Mouse (Mus musculus): Measurements from ENCODE around the gene Muc13. TPM values are rescaled to one million over a fixed set of nuclear protein-coding genes. Genes with fewer than 3 reads are reported as not detected.

Gene Muc13
- polyA plus RNA-seq, 1 experiment: 2.6 TPM

DNA sequence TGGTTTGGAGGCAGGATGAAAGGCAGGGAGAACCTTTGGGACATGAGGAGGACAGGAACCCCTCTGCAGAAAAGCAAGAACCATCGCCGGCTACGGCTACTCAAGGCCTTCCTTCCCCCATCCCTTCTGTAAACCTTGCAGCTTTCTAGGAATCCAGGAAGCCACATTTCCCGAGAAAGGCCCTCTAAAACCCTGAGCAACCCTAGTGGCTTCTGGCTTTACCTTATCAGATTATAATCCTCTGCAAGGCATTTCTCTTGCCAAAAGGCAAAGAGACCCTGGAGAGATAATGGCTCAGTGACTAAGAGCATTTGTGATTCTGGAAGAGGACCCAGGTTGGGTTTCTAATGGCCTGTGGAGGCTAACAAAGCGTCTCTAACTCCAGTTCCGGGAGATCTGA lies 46.8 kb downstream of the Muc13 start:
- TF ChIP-seq POLR2A (IDR thresholded peaks at IDR 0.05; ENCODE audit: low read depth, low read length) (no peak), CTCF (IDR thresholded peaks at IDR 0.05; ENCODE audit: extremely low read depth, insufficient read depth, insufficient read length, insufficient replicate concordance) (no peak)
- Histone ChIP-seq H3K4me3 (ENCODE audit: extremely low read depth, insufficient read depth, insufficient read length) (no peak overlapping the region), H3K4me1 (ENCODE audit: control insufficient read depth, insufficient read depth, insufficient read length) (no peaks in the 10 kb centered on the region), H3K27me3 (ENCODE audit: control insufficient read depth, insufficient read depth, low read length) (no peaks in the 10 kb centered on the region), H3K36me3 (ENCODE audit: control insufficient read depth, insufficient read depth, low read length) (no peaks in the 10 kb centered on the region), H3K27ac (ENCODE audit: insufficient read depth, low read length) (no peak overlapping the region)
- no peak for DNase-seq (ENCODE audit: low read depth in 1 of 2, low spot score in 2 of 2)
- 69% methylated on average over 6 of the region's 6 CpGs for WGBS

GRCm38 (mm10) chr16:33842081-33842880 lies 48.4 kb downstream of the Muc13 start:
- no peak overlapping the region for H3K27ac ChIP-seq (ENCODE audit: insufficient read depth, low read length)
- DNase-seq (ENCODE audit: low read depth in 1 of 2, low spot score in 2 of 2): no peak
- no peaks in the 10 kb centered on the region for H3K4me1 ChIP-seq (ENCODE audit: control insufficient read depth, insufficient read depth, insufficient read length)
- TF ChIP-seq CTCF (IDR thresholded peaks at IDR 0.05; ENCODE audit: extremely low read depth, insufficient read depth, insufficient read length, insufficient replicate concordance) (no peak), POLR2A (IDR thresholded peaks at IDR 0.05; ENCODE audit: low read depth, low read length) (no peak)
- WGBS: 91% methylated on average over 12 of the region's 12 CpGs
- H3K27me3 ChIP-seq (ENCODE audit: control insufficient read depth, insufficient read depth, low read length): no peaks in the 10 kb centered on the region
- no peak overlapping the region for H3K4me3 ChIP-seq (ENCODE audit: extremely low read depth, insufficient read depth, insufficient read length)
- H3K36me3 ChIP-seq (ENCODE audit: control insufficient read depth, insufficient read depth, low read length): no peaks in the 10 kb centered on the region

- Histone ChIP-seq H3K27me3 (ENCODE audit: control insufficient read depth, insufficient read depth, low read length) (no peaks in the 10 kb centered on the region), H3K27ac (ENCODE audit: insufficient read depth, low read length) (no peak overlapping the region), H3K4me3 (ENCODE audit: extremely low read depth, insufficient read depth, insufficient read length) (no peak overlapping the region), H3K36me3 (ENCODE audit: control insufficient read depth, insufficient read depth, low read length) (no peaks in the 10 kb centered on the region), H3K4me1 (ENCODE audit: control insufficient read depth, insufficient read depth, insufficient read length) (no peaks in the 10 kb centered on the region)
- DNase-seq (ENCODE audit: low read depth in 1 of 2, low spot score in 2 of 2): no peak
- TF ChIP-seq POLR2A (IDR thresholded peaks at IDR 0.05; ENCODE audit: low read depth, low read length) (no peak), CTCF (IDR thresholded peaks at IDR 0.05; ENCODE audit: extremely low read depth, insufficient read depth, insufficient read length, insufficient replicate concordance) (no peak)
- 85% methylated on average over 4 of the region's 4 CpGs for WGBS
Observed at GRCm38 (mm10) chr16:33844150-33844611, 50.3 kb downstream of the Muc13 start.

- 86% methylated on average over 6 of the region's 6 CpGs for WGBS
- Histone ChIP-seq H3K4me3 (ENCODE audit: extremely low read depth, insufficient read depth, insufficient read length) (no peak overlapping the region), H3K27me3 (ENCODE audit: control insufficient read depth, insufficient read depth, low read length) (no peaks in the 10 kb centered on the region), H3K4me1 (ENCODE audit: control insufficient read depth, insufficient read depth, insufficient read length) (no peaks in the 10 kb centered on the region), H3K36me3 (ENCODE audit: control insufficient read depth, insufficient read depth, low read length) (no peaks in the 10 kb centered on the region), H3K27ac (ENCODE audit: insufficient read depth, low read length) (no peak overlapping the region)
- DNase-seq (ENCODE audit: low read depth in 1 of 2, low spot score in 2 of 2): no peak
- TF ChIP-seq CTCF (IDR thresholded peaks at IDR 0.05; ENCODE audit: extremely low read depth, insufficient read depth, insufficient read length, insufficient replicate concordance) (no peak), POLR2A (IDR thresholded peaks at IDR 0.05; ENCODE audit: low read depth, low read length) (no peak)
Observed at GRCm38 (mm10) chr16:33844866-33845265, 51.0 kb downstream of the Muc13 start.

GRCm38 (mm10) chr16:33853271-33853670 lies 59.4 kb downstream of the Muc13 start:
- DNase-seq (ENCODE audit: low read depth in 1 of 2, low spot score in 2 of 2): no peak
- no peak overlapping the region for H3K27ac ChIP-seq (ENCODE audit: insufficient read depth, low read length)
- H3K36me3 ChIP-seq (ENCODE audit: control insufficient read depth, insufficient read depth, low read length): no peaks in the 10 kb centered on the region
- no peak for TF ChIP-seq CTCF (IDR thresholded peaks at IDR 0.05; ENCODE audit: extremely low read depth, insufficient read depth, insufficient read length, insufficient replicate concordance)
- TF ChIP-seq POLR2A (IDR thresholded peaks at IDR 0.05; ENCODE audit: low read depth, low read length): no peak
- H3K4me1 ChIP-seq (ENCODE audit: control insufficient read depth, insufficient read depth, insufficient read length): no peaks in the 10 kb centered on the region
- no peaks in the 10 kb centered on the region for H3K27me3 ChIP-seq (ENCODE audit: control insufficient read depth, insufficient read depth, low read length)
- H3K4me3 ChIP-seq (ENCODE audit: extremely low read depth, insufficient read depth, insufficient read length): no peak overlapping the region

- TF ChIP-seq CTCF (IDR thresholded peaks at IDR 0.05; ENCODE audit: extremely low read depth, insufficient read depth, insufficient read length, insufficient replicate concordance) (no peak), POLR2A (IDR thresholded peaks at IDR 0.05; ENCODE audit: low read depth, low read length) (no peak)
- no peak overlapping the region for H3K27ac ChIP-seq (ENCODE audit: insufficient read depth, low read length)
- no peaks in the 10 kb centered on the region for H3K27me3 ChIP-seq (ENCODE audit: control insufficient read depth, insufficient read depth, low read length)
- no peaks in the 10 kb centered on the region for H3K36me3 ChIP-seq (ENCODE audit: control insufficient read depth, insufficient read depth, low read length)
- H3K4me3 ChIP-seq (ENCODE audit: extremely low read depth, insufficient read depth, insufficient read length): no peak overlapping the region
- no peaks in the 10 kb centered on the region for H3K4me1 ChIP-seq (ENCODE audit: control insufficient read depth, insufficient read depth, insufficient read length)
- 55% methylated on average over 2 of the region's 2 CpGs for WGBS
- no peak for DNase-seq (ENCODE audit: low read depth in 1 of 2, low spot score in 2 of 2)
Observed at GRCm38 (mm10) chr16:33858766-33859165, 64.9 kb downstream of the Muc13 start.

DNA sequence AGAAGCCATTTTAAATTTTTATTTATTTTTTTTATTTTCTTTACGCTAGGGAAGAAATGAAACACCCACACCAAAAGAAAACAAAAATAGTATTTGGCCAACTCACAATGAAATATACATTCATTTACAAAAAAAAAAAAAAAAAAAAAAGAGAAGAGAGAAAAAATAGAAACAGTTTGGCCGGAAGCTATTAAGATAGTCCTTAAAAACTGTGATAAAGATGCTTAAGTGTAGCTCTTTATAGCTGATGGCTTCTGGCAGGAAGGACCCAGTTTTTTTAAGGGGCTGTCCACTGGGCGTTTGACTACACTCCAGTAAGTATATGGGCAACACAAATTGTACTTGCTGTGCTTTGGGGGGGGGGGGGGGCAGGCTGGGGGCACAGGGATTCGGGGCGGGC lies 65.5 kb downstream of the Muc13 start:
- WGBS: 63% methylated on average over 5 of the region's 5 CpGs
- TF ChIP-seq POLR2A (IDR thresholded peaks at IDR 0.05; ENCODE audit: low read depth, low read length) (no peak), CTCF (IDR thresholded peaks at IDR 0.05; ENCODE audit: extremely low read depth, insufficient read depth, insufficient read length, insufficient replicate concordance) (no peak)

More for the DNA sequence above, 65.5 kb downstream of the Muc13 start:
- H3K27ac ChIP-seq (ENCODE audit: insufficient read depth, low read length): no peak overlapping the region
- H3K4me3 ChIP-seq (ENCODE audit: extremely low read depth, insufficient read depth, insufficient read length): no peak overlapping the region
- no peaks in the 10 kb centered on the region for H3K36me3 ChIP-seq (ENCODE audit: control insufficient read depth, insufficient read depth, low read length)
- DNase-seq (ENCODE audit: low read depth in 1 of 2, low spot score in 2 of 2): no peak
- H3K27me3 ChIP-seq (ENCODE audit: control insufficient read depth, insufficient read depth, low read length): no peaks in the 10 kb centered on the region
- no peaks in the 10 kb centered on the region for H3K4me1 ChIP-seq (ENCODE audit: control insufficient read depth, insufficient read depth, insufficient read length)

All from spleen, adult 2 months (tissue).